Mouse (Mus musculus) limb, embryonic 15.5 days (tissue): ENCODE measurements around the gene Slc39a8. TPM values are rescaled to one million over a fixed set of nuclear protein-coding genes. Genes with fewer than 3 reads are reported as not detected.

Source experiments
- ATAC-seq: fragments of 200-750 bp; cut with Nextera tagmentation; 2 replicates; pipeline ENCODE4 v1.8.0; 2017; ENCODE audit warnings: low read depth, moderate TSS enrichment; ENCODE audit not compliant: insufficient number of reproducible peaks, low FRiP score, low TSS enrichment
- H3K27ac ChIP-seq: fragments of 300-500 bp; sonication (generic); 2 replicates; pipeline ENCODE4 v1.5.1; 2015; ENCODE audit warnings: moderate library complexity, mild to moderate bottlenecking, inconsistent platforms
- H3K27me3 ChIP-seq: fragments of 300-500 bp; sonication (generic); 2 replicates; pipeline ENCODE4 v1.6.1; 2015; ENCODE audit warnings: inconsistent platforms
- H3K36me3 ChIP-seq: fragments of 300-500 bp; sonication (generic); 2 replicates; pipeline ENCODE4 v1.6.1; 2015; ENCODE audit warnings: inconsistent platforms
- H3K4me1 ChIP-seq: fragments of 300-500 bp; sonication (generic); 2 replicates; pipeline ENCODE4 v1.6.1; 2015; ENCODE audit warnings: inconsistent platforms
- H3K4me2 ChIP-seq: fragments of 300-500 bp; sonication (generic); 2 replicates; pipeline ENCODE4 v1.6.1; 2015; ENCODE audit warnings: mild to moderate bottlenecking, inconsistent platforms
- H3K4me3 ChIP-seq: fragments of 300-500 bp; sonication (generic); 2 replicates; pipeline ENCODE4 v1.5.1; 2015; ENCODE audit warnings: mild to moderate bottlenecking, inconsistent platforms
- H3K9ac ChIP-seq: fragments of 300-500 bp; sonication (generic); 2 replicates; pipeline ENCODE4 v1.6.1; 2015; ENCODE audit warnings: inconsistent platforms
- H3K9me3 ChIP-seq: fragments of 300-500 bp; sonication (generic); 2 replicates; pipeline ENCODE4 v1.6.1; 2016; ENCODE audit warnings: inconsistent platforms
- WGBS: fragments of 180-500 bp; shearing (Covaris S2); methylation state at CpG from one replicate; pipeline ENCODE4 v1.1.7; 2015; 5-methylcytosine and 5-hydroxymethylcytosine counted together
- polyA plus RNA-seq: library from polyadenylated mRNA; unstranded; fragments of >200 nt; fragmentation: Nextera tagmentation; extraction: Ambion mirVana; gene quantifications from 2 replicates; pipeline ENCODE4 v1.2.1, GENCODE M21; 2015

Gene Slc39a8
- polyA plus RNA-seq, 1 experiment from 2014 or later: 6.8 TPM

- H3K27me3 ChIP-seq: no peaks in the 10 kb centered on the region
- ATAC-seq: no peak
- no peak overlapping the region for H3K4me3 ChIP-seq
- peaks cover 2% of the 10 kb centered on the region; the same call in 1 of the 2 replicates for H3K4me1 ChIP-seq
- no peak overlapping the region for H3K27ac ChIP-seq
- WGBS: 83% methylated on average over 10 of the region's 10 CpGs
- no peaks in the 10 kb centered on the region for H3K36me3 ChIP-seq
- H3K9ac ChIP-seq: no peak overlapping the region
- H3K9me3 ChIP-seq: no peaks in the 10 kb centered on the region
- H3K4me2 ChIP-seq: no peak overlapping the region
Observed at GRCm38 (mm10) chr3:135853604-135854297, 28.7 kb downstream of the Slc39a8 start.

- WGBS: 80% methylated on average over 14 of the region's 14 CpGs
- Histone ChIP-seq H3K27ac (no peak overlapping the region), H3K4me3 (no peak overlapping the region), H3K27me3 (no peaks in the 10 kb centered on the region), H3K9ac (no peak overlapping the region), H3K4me2 (no peak overlapping the region), H3K4me1 (peaks cover 2% of the 10 kb centered on the region; the same call in 1 of the 2 replicates), H3K36me3 (no peaks in the 10 kb centered on the region), H3K9me3 (no peaks in the 10 kb centered on the region)
- ATAC-seq: no peak
Observed at GRCm38 (mm10) chr3:135854298-135854984, 29.4 kb downstream of the Slc39a8 start.

DNA sequence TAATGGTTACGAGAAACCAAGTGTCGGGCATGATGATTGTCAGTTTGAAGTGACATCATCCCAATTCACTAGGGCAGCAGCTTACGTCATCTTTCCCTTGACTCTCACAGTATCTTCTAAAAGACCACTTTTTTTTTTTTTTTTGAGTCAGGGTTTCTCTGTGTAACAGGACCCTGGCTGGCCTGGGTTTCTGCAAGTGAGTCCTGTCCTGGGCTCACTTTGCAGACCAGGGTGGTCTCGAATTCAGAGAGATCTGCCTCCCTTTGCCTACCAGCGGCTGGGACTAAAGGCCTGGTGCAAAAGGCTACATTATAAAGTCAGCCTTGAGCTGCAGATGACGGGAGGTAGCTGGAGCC, 29.9 kb downstream of the Slc39a8 start:
- no peak overlapping the region for H3K27ac ChIP-seq
- H3K27me3 ChIP-seq: no peaks in the 10 kb centered on the region
- H3K9ac ChIP-seq: no peak overlapping the region
- ATAC-seq: no peak
- 72% methylated on average over 6 of the region's 6 CpGs for WGBS
- no peaks in the 10 kb centered on the region for H3K9me3 ChIP-seq
- no peaks in the 10 kb centered on the region for H3K36me3 ChIP-seq
- no peak overlapping the region for H3K4me3 ChIP-seq
- H3K4me2 ChIP-seq: no peak overlapping the region
- peaks cover 2% of the 10 kb centered on the region; the same call in 1 of the 2 replicates for H3K4me1 ChIP-seq

DNA sequence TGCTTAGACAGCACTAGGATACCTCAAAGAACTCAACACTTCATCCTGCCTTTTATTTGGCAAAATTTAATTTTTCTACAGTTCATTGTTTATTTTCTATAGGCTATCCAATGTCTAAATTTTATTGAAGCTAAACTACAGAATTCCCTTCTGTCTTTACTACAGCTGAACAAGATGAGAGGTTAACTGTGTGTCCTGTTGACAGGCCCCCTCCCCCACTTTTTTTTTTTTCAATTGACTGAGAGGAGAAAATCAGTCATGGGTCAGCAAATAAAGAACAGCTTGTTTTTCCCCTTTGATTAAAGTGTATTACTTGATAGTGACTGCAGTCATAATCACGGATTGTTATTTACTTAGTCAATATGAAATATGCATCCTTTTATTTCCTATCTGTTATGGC, 31.2 kb downstream of the Slc39a8 start:
- Histone ChIP-seq H3K36me3 (no peaks in the 10 kb centered on the region), H3K4me1 (peaks cover 2% of the 10 kb centered on the region; the same call in 1 of the 2 replicates), H3K27ac (no peak overlapping the region), H3K27me3 (no peaks in the 10 kb centered on the region), H3K9me3 (no peaks in the 10 kb centered on the region), H3K4me2 (no peak overlapping the region), H3K9ac (no peak overlapping the region), H3K4me3 (no peak overlapping the region)
- WGBS: 83% methylated on average over 1 of the region's 1 CpGs
- no peak for ATAC-seq

GRCm38 (mm10) chr3:135857134-135857533, 32.1 kb downstream of the Slc39a8 start:
- H3K9ac ChIP-seq: no peak overlapping the region
- no peaks in the 10 kb centered on the region for H3K27me3 ChIP-seq
- WGBS: 34% methylated on average over 5 of the region's 5 CpGs
- ATAC-seq: no peak
- H3K27ac ChIP-seq: no peak overlapping the region
- no peaks in the 10 kb centered on the region for H3K36me3 ChIP-seq
- H3K4me1 ChIP-seq: peaks cover 2% of the 10 kb centered on the region; the same call in 1 of the 2 replicates
- H3K9me3 ChIP-seq: no peaks in the 10 kb centered on the region
- no peak overlapping the region for H3K4me2 ChIP-seq
- H3K4me3 ChIP-seq: no peak overlapping the region

- H3K4me2 ChIP-seq: no peak overlapping the region
- no peaks in the 10 kb centered on the region for H3K9me3 ChIP-seq
- H3K36me3 ChIP-seq: no peaks in the 10 kb centered on the region
- no peak for ATAC-seq
- H3K27me3 ChIP-seq: no peaks in the 10 kb centered on the region
- H3K4me1 ChIP-seq: peaks cover 2% of the 10 kb centered on the region; the same call in 1 of the 2 replicates
- 80% methylated on average over 5 of the region's 5 CpGs for WGBS
- no peak overlapping the region for H3K4me3 ChIP-seq
- H3K27ac ChIP-seq: no peak overlapping the region
- no peak overlapping the region for H3K9ac ChIP-seq
Observed at GRCm38 (mm10) chr3:135859431-135859830, 34.4 kb downstream of the Slc39a8 start.

GRCm38 (mm10) chr3:135862804-135863203, 37.7 kb downstream of the Slc39a8 start:
- 44% methylated on average over 9 of the region's 9 CpGs for WGBS
- Histone ChIP-seq H3K4me1 (no peaks in the 10 kb centered on the region), H3K36me3 (no peaks in the 10 kb centered on the region), H3K9ac (no peak overlapping the region), H3K4me2 (no peak overlapping the region), H3K4me3 (no peak overlapping the region), H3K27ac (no peak overlapping the region), H3K27me3 (no peaks in the 10 kb centered on the region), H3K9me3 (no peaks in the 10 kb centered on the region)
- no peak for ATAC-seq

DNA sequence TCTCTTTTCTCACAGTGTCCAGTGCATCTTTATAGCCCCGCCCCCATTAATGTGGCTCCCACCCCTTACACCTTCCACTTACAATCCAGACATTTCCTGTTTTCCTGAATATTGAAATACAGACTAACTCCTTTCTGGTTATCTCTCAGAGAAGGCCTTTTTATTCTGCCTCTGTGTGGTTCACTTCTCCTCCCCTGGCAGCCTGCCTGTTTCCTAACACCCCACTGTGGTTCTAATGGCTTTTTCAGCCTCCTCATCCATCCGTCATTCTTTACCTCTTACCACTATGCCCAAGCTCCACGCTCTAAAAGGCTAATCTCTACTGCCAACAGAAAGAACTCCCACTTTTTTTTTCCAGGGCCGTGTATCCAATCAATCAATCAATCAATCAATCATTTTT, 44.0 kb downstream of the Slc39a8 start:
- Histone ChIP-seq H3K9ac (no peak overlapping the region), H3K9me3 (no peaks in the 10 kb centered on the region), H3K4me1 (no peaks in the 10 kb centered on the region), H3K36me3 (no peaks in the 10 kb centered on the region), H3K27ac (no peak overlapping the region), H3K4me3 (no peak overlapping the region), H3K4me2 (no peak overlapping the region), H3K27me3 (no peaks in the 10 kb centered on the region)
- ATAC-seq: no peak
- 57% methylated on average over 4 of the region's 4 CpGs for WGBS

GRCm38 (mm10) chr3:135872325-135872724, 47.2 kb downstream of the Slc39a8 start:
- no peak overlapping the region for H3K4me2 ChIP-seq
- H3K36me3 ChIP-seq: no peaks in the 10 kb centered on the region
- H3K4me1 ChIP-seq: no peaks in the 10 kb centered on the region
- no peak for ATAC-seq
- no peaks in the 10 kb centered on the region for H3K9me3 ChIP-seq
- H3K4me3 ChIP-seq: no peak overlapping the region
- no peak overlapping the region for H3K27ac ChIP-seq
- WGBS: 86% methylated on average over 5 of the region's 5 CpGs
- H3K27me3 ChIP-seq: no peaks in the 10 kb centered on the region
- no peak overlapping the region for H3K9ac ChIP-seq

- no peak for ATAC-seq
- no peaks in the 10 kb centered on the region for H3K4me1 ChIP-seq
- no peaks in the 10 kb centered on the region for H3K27me3 ChIP-seq
- no peak overlapping the region for H3K27ac ChIP-seq
- no peaks in the 10 kb centered on the region for H3K9me3 ChIP-seq
- no peak overlapping the region for H3K4me2 ChIP-seq
- WGBS: 75% methylated on average over 3 of the region's 3 CpGs
- no peak overlapping the region for H3K9ac ChIP-seq
- H3K4me3 ChIP-seq: no peak overlapping the region
- H3K36me3 ChIP-seq: no peaks in the 10 kb centered on the region
Observed at GRCm38 (mm10) chr3:135873596-135873995, 48.5 kb downstream of the Slc39a8 start.

- no peak overlapping the region for H3K27ac ChIP-seq
- H3K36me3 ChIP-seq: no peaks in the 10 kb centered on the region
- no peak for ATAC-seq
- no peaks in the 10 kb centered on the region for H3K4me1 ChIP-seq
- H3K27me3 ChIP-seq: no peaks in the 10 kb centered on the region
- no peak overlapping the region for H3K4me3 ChIP-seq
- 88% methylated on average over 6 of the region's 6 CpGs for WGBS
- H3K4me2 ChIP-seq: no peak overlapping the region
- H3K9me3 ChIP-seq: no peaks in the 10 kb centered on the region
- H3K9ac ChIP-seq: no peak overlapping the region
Observed at GRCm38 (mm10) chr3:135878048-135878447, 53.0 kb downstream of the Slc39a8 start.

GRCm38 (mm10) chr3:135885927-135886658, 61.0 kb downstream of the Slc39a8 start:
- no peak overlapping the region for H3K4me2 ChIP-seq
- no peak overlapping the region for H3K4me3 ChIP-seq
- H3K4me1 ChIP-seq: no peaks in the 10 kb centered on the region
- ATAC-seq: no peak
- WGBS: 56% methylated on average over 12 of the region's 12 CpGs
- H3K9me3 ChIP-seq: no peaks in the 10 kb centered on the region
- H3K27me3 ChIP-seq: no peaks in the 10 kb centered on the region
- H3K36me3 ChIP-seq: no peaks in the 10 kb centered on the region
- no peak overlapping the region for H3K27ac ChIP-seq
- H3K9ac ChIP-seq: no peak overlapping the region
